Mouse (Mus musculus) thymus, adult 18-20 months (tissue): ENCODE measurements at regions not wholly inside any gene's neighbourhood (a gene's known extent, or its start where the extent isn't known, plus 50 kb on each side); places are given as distances from the start of the nearest gene placed in this dataset.

Source experiments
- DNase-seq, 2 experiments: peaks; one replicate each; pipeline ENCODE4 v3.0.0; 2022; ENCODE audit warnings: mixed read lengths in 2 of 2

GRCm38 (mm10) chr15:56027197-56027818, 1450.1 kb downstream of the Slc22a22 start:
- DNase-seq, result no peak

- DNase-seq, result no peak
Observed at GRCm38 (mm10) chr15:56024705-56025104, 1452.7 kb downstream of the Slc22a22 start.

GRCm38 (mm10) chr15:56023862-56024484, 1453.5 kb downstream of the Slc22a22 start:
- DNase-seq, result no peak

DNA sequence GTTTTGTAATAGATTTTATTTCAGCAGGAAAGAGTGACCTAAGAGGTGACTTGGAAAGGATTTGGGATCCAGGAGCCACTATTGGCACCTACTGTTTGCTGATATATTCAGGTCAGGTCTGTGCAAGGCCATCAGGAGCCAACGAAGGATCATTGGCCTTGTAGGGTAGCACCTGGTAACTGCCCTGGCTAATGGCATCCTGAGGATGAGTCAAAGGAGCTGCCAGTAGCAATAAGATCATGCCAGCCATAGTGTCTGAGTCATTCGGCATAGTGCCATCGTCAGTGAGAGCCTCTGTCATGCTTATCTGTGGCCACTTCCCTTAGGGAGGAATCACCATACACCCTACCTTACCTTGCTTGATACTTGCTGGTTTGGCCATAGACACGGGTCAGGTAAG, 1455.1 kb downstream of the Slc22a22 start:
- no peak for DNase-seq

- no peak for DNase-seq
Observed at GRCm38 (mm10) chr15:56018141-56018540, 1459.3 kb downstream of the Slc22a22 start.

DNA sequence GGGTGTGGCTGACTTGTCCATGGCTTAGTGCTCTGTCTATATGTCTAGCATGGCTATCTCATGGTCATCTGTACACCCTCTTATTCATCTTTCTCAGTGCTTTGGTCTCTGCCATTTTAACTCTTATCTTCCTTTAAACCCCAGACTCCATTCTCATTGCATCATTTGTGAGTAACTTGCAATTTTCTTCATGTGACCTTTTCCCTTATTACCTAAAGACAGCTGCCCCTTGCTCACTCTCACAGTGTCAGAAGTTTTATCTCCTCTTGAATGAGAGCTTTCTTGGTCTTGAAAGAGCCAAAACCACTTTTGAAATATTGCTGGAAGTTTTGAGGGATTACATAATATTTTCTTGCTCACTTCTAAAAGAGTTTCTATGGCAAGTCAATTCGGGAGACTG, 1459.9 kb downstream of the Slc22a22 start:
- no peak for DNase-seq

- no peak for DNase-seq
Observed at GRCm38 (mm10) chr15:56016070-56016469, 1461.4 kb downstream of the Slc22a22 start.

- DNase-seq, result no peak
Observed at GRCm38 (mm10) chr15:56014059-56014620, 1463.3 kb downstream of the Slc22a22 start.

- DNase-seq, result no peak
Observed at GRCm38 (mm10) chr15:56008603-56009174, 1468.7 kb downstream of the Slc22a22 start.

GRCm38 (mm10) chr15:56007376-56007775, 1470.0 kb downstream of the Slc22a22 start:
- no peak for DNase-seq

DNA sequence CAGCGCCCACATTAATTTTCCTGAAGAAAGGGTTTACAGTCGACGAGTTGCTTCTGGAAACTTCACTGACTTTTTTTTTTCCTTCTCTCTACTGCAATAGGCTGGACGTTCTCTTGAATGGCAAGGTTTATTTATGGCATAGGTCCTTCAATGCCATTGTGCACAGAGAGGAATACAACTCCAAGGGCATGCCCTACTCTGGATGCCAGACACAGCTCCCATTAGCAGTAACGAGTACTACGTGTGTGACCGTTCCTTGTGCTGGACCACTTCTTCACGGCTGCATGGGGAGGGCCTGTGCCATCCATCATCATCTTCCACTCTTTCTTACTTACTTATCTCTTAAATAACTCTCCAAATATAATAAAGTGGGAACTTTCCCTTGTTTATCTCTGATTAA, 1472.1 kb downstream of the Slc22a22 start:
- no peak for DNase-seq

- no peak for DNase-seq
Observed at GRCm38 (mm10) chr15:56003921-56004320, 1473.5 kb downstream of the Slc22a22 start.

DNA sequence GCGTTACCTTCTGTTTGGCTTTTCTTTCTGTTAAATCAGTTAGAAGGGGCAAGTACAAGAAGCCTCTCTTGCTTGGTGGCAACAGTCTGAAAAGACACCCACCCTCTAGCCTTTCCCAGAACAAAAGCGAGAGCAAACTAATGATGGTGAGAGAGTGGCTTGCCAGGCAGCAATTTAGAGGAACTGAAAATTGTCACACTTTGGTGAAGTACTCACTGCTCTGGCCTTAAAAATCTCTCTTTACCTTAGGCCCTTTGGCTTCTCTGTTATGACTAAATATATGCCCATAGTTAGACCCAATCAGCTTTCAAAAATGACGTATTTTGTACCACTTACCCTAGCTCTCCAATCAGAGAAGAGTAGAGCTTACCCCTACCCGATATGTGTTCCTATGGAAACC, 1477.8 kb downstream of the Slc22a22 start:
- no peak for DNase-seq

GRCm38 (mm10) chr15:55997977-55998376, 1479.4 kb downstream of the Slc22a22 start:
- no peak for DNase-seq

- DNase-seq, result no peak
Observed at GRCm38 (mm10) chr15:55994680-55995079, 1482.7 kb downstream of the Slc22a22 start.

GRCm38 (mm10) chr15:55975843-55976242, 1501.6 kb downstream of the Slc22a22 start:
- no peak for DNase-seq

DNA sequence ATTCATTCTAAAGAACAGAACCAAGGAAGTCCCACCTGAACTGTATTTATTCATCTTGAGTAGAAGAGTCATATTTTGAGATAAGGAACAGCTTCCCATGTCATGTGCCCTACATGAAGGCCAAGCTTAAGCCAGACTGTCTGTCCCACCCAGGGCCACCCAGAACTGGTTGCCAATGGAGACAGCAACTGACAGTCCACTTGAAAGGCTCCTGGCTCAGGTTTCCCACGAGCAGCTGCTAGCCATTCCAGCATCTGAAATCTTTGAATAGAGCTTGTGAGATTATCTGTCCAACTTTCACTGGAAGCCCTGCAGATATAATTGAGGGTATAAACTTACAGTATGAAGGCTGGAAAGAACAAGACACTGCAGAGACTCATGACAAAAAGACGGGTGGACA, 1510.6 kb downstream of the Slc22a22 start:
- no peak for DNase-seq

DNA sequence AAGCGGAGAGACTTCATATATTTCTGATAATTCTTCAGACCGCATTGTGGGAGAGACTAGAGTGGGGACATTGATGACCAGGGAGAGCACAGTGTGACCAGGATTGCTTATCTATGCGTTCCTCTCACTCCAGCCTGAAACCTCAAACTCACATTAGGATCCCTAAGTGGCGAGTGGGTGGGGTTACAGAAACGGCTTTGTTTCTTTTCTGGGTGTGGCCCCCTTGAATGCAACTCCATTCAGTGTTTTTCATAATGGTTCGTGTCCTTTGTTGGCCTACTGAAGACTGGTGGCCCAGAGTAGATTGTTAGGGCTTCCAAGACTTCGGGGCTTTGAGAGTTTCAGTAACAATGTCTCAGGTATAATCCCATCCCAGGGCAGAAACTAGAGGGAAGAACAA, 1512.1 kb downstream of the Slc22a22 start:
- DNase-seq, result no peak

DNA sequence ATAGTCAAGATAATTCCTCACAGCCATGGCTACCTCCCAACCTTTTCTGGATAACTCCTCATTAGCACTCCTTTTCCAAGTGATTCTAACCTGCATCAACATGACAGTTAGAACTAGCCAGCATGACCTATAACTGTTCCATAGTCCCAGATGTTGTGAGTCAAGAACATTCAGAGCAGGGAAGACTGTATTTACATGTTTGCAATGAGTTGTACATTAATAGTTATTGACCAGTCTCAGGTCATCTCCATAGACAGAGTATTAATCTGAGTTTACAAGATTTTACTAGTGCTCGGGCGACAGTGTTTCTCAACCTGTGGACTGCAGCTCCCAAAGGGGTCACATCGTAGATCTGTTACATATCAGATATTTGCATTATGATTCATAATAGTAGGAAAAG, 1515.3 kb downstream of the Slc22a22 start:
- no peak for DNase-seq
